Mouse (Mus musculus): ENCODE data around the gene Mertk.

Gene Mertk

DNA sequence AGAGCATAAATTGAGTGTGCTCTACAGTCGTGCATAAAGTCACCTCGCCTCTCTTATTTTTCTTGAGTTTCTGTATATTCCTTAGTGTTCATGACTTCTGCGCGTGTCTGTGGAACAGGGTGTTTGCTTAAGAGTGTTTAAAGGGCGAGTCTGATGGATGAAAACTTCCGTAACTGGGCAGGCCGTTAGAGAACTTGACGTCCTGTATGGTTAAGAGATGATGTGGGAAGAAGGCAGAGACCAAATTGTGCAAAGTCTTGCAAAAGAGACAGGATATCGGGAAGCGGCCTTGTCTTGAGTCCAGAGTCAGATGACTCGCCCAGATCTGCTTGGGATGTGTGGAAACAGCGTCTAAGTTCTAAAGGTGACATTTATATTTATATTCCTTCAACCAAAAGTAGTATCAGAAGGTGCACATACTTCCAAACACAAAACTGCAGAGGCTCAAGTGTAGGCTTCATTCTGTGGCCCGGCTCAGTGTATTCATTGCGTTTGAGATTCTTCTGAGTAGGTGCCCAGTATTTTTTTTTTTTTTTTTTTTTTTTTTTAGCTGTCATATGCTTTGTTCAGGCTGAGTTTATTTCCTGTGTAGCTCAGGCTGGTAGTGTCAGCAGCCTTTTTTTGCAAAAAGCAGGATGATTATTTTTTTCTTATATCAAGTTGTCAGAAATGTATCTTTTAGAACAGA is 120.3 kb downstream of the Mertk start:
- peak in 1 of 2 experiments; percentile 4 for DNase-seq (ENCODE audit: low spot score in 2 of 2)

DNA sequence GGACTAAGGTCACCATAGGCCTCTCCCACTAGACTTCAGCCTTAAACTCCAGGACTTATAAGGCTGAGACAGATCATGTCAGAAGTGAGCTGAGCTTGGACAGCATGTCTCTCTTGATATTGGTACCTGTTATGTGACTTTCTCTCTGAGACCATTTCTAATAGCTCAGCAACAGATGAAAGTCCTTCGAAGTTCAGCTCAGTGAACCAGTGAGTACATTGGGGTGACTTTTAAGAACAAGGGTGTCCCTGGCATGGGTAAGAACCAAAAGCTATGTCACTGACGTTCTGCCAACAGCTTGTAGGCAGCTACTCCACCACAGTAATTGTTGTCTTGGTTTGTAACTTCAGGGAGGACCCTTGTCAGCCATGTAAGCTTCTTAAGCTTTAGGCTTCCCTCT is 121.9 kb downstream of the Mertk start:
- no peak for DNase-seq (ENCODE audit: low spot score in 2 of 2)

DNA sequence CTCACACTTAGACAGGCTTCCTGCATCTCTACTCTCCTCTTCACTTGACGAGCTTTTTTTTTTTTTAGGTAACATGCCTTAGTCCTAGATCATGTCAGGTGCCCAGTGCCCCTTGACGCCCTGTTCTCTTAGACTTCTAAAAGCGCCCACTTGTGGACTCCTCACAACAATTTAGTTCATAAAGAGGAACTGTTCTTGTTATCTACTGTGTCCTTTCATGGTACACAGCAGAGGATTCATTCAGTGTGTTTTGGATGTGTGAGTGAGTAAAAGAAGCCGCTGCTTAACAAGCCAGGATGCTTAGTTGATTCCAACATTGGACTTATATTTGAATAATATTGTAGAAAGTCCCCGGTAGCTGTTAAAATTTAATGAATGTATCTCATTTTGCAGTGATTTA is 125.1 kb downstream of the Mertk start:
- no peak for DNase-seq (ENCODE audit: low spot score in 2 of 2)

DNA sequence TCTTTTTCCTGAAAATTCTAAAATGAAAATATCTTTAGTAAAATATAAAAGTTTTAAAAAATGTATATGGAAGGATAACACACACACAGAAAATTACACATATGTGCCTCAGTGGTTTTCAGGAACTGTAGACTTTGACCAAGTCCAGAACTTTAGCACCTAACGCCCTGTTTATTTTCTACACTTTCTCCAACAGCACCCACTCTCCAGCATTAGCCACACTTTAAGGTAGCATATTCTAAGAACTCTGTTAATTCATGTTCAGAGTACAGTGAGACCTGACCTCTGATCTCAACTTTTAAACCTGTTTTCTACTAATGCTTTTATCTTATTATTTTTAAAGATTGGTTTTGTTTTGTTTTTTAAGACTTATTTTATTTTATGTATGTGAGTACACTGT is 129.0 kb downstream of the Mertk start:
- no peak for DNase-seq (ENCODE audit: low spot score in 2 of 2)

DNA sequence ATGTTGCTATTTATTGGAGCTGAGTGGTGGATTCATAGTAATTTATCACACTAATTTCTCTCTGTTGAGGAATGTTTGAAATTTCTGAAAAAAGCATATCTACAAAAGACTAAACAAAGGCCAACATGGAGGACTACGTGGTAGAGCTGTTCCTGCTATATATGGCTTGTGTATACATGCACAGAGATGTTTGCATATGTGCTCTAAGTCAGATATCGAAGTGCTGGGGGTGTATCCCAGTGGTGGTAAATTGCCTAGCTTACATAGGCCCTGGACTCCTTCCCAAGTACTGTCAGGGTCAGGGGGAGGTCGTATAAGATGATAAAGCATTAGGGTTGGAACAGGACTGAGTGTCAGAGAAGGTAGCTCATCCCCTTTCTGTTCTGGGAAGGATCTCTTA is 133.9 kb downstream of the Mertk start:
- no peak for DNase-seq (ENCODE audit: low spot score in 2 of 2)

DNA sequence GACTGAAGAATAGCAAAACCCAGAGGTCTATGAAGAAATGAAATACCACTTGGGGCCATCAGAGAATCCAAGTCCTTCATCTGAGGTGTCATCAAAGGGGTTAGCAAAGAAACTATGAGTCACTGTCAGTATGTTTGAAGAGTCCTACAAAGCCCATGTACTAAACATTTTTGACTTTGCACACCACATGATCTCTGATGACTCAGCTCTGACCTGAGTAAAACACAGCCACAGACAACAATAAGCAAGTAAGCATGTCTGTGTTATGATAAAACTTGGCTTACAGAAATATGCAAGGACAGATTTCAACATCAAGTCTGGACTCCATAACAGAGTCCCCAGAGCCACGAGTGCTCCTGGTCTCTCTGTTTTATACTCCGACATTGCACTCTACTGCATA is 134.3 kb downstream of the Mertk start:
- DNase-seq (ENCODE audit: low spot score in 2 of 2) = no peak

DNA sequence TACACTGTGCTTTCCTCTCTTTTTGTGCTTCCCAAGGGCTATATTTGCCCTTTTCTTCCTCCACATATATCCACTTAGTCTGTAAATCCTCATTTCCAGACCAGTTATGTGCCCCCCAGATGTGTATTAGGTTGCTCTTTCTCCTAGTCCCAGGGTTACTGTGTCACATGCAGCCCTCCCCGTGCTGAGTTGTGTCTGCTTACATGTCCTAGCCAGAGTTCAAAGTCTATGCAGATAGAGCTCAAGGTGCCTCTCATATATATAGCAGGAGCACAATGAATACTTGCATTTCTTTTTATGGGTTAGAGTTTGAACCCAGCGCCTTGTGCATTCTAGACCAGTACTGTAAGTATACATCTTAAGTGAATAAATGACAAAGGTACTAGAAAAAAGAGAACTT is 134.7 kb downstream of the Mertk start:
- DNase-seq (ENCODE audit: low spot score in 2 of 2) = no peak

DNA sequence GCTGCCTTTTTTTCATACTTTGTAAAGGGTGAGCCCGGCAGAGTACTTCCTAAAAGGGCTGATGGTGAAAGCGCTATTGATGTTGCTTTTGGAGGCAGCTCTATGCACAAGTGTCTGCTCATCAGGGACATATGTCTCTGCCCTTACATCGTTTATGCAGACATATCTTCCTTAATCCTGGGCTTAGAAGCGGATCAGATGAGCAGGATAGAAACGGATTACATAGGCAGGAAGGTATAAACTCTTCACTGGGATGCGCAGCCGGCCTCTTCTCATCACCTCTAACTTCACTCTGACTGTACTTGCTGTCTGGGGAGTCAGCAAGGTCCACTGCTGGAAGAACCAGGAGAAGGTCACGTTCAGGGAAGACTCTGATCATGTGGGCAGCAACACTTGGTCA is 138.8 kb downstream of the Mertk start:
- no peak for DNase-seq (ENCODE audit: low spot score in 2 of 2)

DNA sequence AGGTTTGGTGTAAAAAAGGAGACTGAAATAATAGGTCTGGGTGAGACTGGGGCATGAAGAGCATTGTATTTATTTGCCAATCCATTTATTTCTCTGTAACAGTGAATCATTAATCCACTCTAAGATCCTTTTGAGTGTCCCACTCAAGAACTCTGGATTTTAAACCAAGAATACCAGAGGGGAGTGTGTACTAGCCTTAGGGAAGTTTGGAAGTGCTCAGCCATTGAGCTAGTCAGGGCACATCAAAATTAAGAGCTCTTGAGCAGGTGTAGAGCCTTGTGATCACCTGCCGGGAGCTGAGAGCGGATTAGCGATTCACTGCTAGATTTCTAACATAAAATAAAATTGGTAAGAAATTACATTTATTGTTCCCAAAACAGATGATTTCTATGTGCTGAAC is 139.9 kb downstream of the Mertk start:
- DNase-seq (ENCODE audit: low spot score in 2 of 2) = no peak

DNA sequence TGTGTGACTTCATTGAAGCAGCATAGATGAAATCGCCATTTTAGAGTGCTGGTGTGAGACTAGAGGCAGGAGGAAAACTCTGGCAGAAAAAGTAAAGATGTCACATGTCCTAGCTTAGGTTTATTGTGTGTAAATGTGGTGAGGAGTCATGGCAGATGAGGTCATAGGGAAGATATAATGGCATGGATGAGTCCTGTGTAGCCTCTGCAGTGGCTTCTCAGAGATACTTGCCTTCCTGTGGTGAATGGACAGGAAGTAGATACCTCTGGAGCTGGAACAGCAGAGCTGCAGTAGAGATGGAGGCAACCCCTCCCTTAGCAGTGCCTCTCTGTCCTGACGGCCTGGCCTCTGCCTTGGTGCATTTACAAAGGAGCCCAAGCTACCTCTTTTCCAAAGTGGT is 140.7 kb downstream of the Mertk start:
- DNase-seq (ENCODE audit: low spot score in 2 of 2) = no peak

DNA sequence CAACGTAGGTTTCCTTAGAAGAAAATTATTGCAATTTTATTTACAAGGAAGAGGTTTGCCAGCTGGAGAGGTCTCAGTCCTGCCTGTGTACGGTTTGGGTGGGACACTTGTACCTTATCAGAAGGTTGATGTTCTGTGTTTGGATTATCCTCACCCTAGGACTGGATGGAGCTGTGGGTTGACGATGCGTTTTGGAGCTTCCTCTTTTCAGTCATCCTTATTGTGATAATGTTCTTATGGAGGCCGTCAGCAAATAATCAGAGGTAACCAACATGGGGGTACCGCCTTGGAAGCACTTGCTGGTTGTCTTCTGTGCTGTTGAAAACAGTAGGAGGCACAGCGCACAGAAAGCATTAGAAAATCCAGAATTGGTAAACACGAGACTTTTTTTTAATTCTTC is 143.7 kb downstream of the Mertk start:
- no peak for DNase-seq (ENCODE audit: low spot score in 2 of 2)

DNA sequence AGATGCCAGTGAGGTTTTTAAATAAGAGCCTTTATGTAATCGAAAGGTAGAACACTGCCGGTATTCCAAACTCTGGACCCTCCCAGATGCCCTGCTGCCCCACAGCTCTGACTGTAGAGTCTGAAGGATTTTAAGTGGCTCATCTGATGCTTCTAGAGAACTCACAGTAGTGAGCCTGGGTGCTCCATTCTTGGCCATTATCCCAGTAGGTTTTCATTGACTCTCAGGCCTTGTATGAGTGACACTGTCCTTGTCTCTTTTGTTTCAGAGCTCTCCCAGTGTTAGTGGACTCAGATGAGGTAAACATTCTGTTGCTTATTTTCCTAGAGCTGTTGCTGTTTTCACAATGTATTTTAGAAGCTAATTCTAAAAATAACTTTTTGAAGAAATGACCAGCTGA is 151.3 kb downstream of the Mertk start:
- no peak for DNase-seq (ENCODE audit: low spot score in 2 of 2)

Measured in thymus, postnatal 10 days (tissue).